Mouse (Mus musculus): ENCODE results near the gene Tbc1d24. TPM values are rescaled to one million over a fixed set of nuclear protein-coding genes. Genes with fewer than 3 reads are reported as not detected.

Gene Tbc1d24
- total and polyA plus RNA-seq, 2 experiments: 13.3 to 31.5 TPM

- Histone ChIP-seq H3K27ac (replicated peaks; ENCODE audit: insufficient read depth, low read depth, low read length) (no peak overlapping the region), H3K4me3 (ENCODE audit: insufficient read depth, low read depth, low read length) (no peak overlapping the region), H3K79me2 (ENCODE audit: control insufficient read depth, insufficient read depth, low read length) (peaks cover 6% of the 10 kb centered on the region; the same call in 1 of the 2 replicates), H3K36me3 (ENCODE audit: control insufficient read depth, insufficient read depth, low read length) (no peaks in the 10 kb centered on the region; the same call in 1 of the 2 replicates), H3K4me1 (ENCODE audit: control insufficient read depth, insufficient read depth, low read length) (peaks cover 11% of the 10 kb centered on the region), H3K27me3 (ENCODE audit: control insufficient read depth, insufficient read depth, low read length) (no peaks in the 10 kb centered on the region), H3K9ac (ENCODE audit: low read depth, low read length) (no peak overlapping the region)
- TF ChIP-seq POLR2A (IDR thresholded peaks at IDR 0.05; ENCODE audit: extremely low read depth, insufficient read depth, low read length) (no peak), CTCF (IDR thresholded peaks at IDR 0.05; ENCODE audit: low read depth, low read length) (no peak)
- WGBS: 32% methylated on average over 8 of the region's 8 CpGs
- DNase-seq (ENCODE audit: extremely low read depth, low read depth, low spot score): peak; percentile 60
These were observed 12.5 kb downstream of the Tbc1d24 start for GRCm38 (mm10) chr17:24192848-24193247.

- Histone ChIP-seq H3K4me1 (ENCODE audit: control insufficient read depth, insufficient read depth, low read length) (peaks cover 11% of the 10 kb centered on the region), H3K9ac (ENCODE audit: low read depth, low read length) (no peak overlapping the region), H3K36me3 (ENCODE audit: control insufficient read depth, insufficient read depth, low read length) (no peaks in the 10 kb centered on the region; the same call in 1 of the 2 replicates), H3K27me3 (ENCODE audit: control insufficient read depth, insufficient read depth, low read length) (no peaks in the 10 kb centered on the region), H3K79me2 (ENCODE audit: control insufficient read depth, insufficient read depth, low read length) (peaks cover 6% of the 10 kb centered on the region; the same call in 1 of the 2 replicates), H3K27ac (replicated peaks; ENCODE audit: insufficient read depth, low read depth, low read length) (no peak overlapping the region), H3K4me3 (ENCODE audit: insufficient read depth, low read depth, low read length) (no peak overlapping the region)
- no peak for DNase-seq (ENCODE audit: extremely low read depth, low read depth, low spot score)
- TF ChIP-seq CTCF (IDR thresholded peaks at IDR 0.05; ENCODE audit: low read depth, low read length): no peak
- TF ChIP-seq POLR2A (IDR thresholded peaks at IDR 0.05; ENCODE audit: extremely low read depth, insufficient read depth, low read length): no peak
- 80% methylated on average over 4 of the region's 4 CpGs for WGBS
These were observed 13.9 kb downstream of the Tbc1d24 start for GRCm38 (mm10) chr17:24191481-24191880.

GRCm38 (mm10) chr17:24190934-24191333 lies 14.4 kb downstream of the Tbc1d24 start:
- H3K79me2 ChIP-seq (ENCODE audit: control insufficient read depth, insufficient read depth, low read length): peaks cover 6% of the 10 kb centered on the region; the same call in 1 of the 2 replicates
- no peak overlapping the region for H3K4me3 ChIP-seq (ENCODE audit: insufficient read depth, low read depth, low read length)
- H3K27me3 ChIP-seq (ENCODE audit: control insufficient read depth, insufficient read depth, low read length): no peaks in the 10 kb centered on the region
- 85% methylated on average over 2 of the region's 2 CpGs for WGBS
- no peak for DNase-seq (ENCODE audit: extremely low read depth, low read depth, low spot score)
- no peaks in the 10 kb centered on the region; the same call in 1 of the 2 replicates for H3K36me3 ChIP-seq (ENCODE audit: control insufficient read depth, insufficient read depth, low read length)
- H3K9ac ChIP-seq (ENCODE audit: low read depth, low read length): no peak overlapping the region
- no peak overlapping the region for H3K27ac ChIP-seq (replicated peaks; ENCODE audit: insufficient read depth, low read depth, low read length)
- TF ChIP-seq POLR2A (IDR thresholded peaks at IDR 0.05; ENCODE audit: extremely low read depth, insufficient read depth, low read length): no peak
- TF ChIP-seq CTCF (IDR thresholded peaks at IDR 0.05; ENCODE audit: low read depth, low read length): no peak
- peaks cover 11% of the 10 kb centered on the region for H3K4me1 ChIP-seq (ENCODE audit: control insufficient read depth, insufficient read depth, low read length)

- DNase-seq (ENCODE audit: extremely low read depth, low read depth, low spot score): no peak
- Histone ChIP-seq H3K27ac (replicated peaks; ENCODE audit: insufficient read depth, low read depth, low read length) (no peak overlapping the region), H3K4me1 (ENCODE audit: control insufficient read depth, insufficient read depth, low read length) (peaks cover 5% of the 10 kb centered on the region), H3K79me2 (ENCODE audit: control insufficient read depth, insufficient read depth, low read length) (no peaks in the 10 kb centered on the region), H3K27me3 (ENCODE audit: control insufficient read depth, insufficient read depth, low read length) (no peaks in the 10 kb centered on the region), H3K4me3 (ENCODE audit: insufficient read depth, low read depth, low read length) (no peak overlapping the region), H3K36me3 (ENCODE audit: control insufficient read depth, insufficient read depth, low read length) (0 out of 2 replicates have a peak, but pooled peaks cover 1% of the 10 kb centered on the region), H3K9ac (ENCODE audit: low read depth, low read length) (no peak overlapping the region)
- TF ChIP-seq POLR2A (IDR thresholded peaks at IDR 0.05; ENCODE audit: extremely low read depth, insufficient read depth, low read length) (no peak), CTCF (IDR thresholded peaks at IDR 0.05; ENCODE audit: low read depth, low read length) (no peak)
- WGBS: 61% methylated on average over 3 of the region's 3 CpGs
These were observed 31.1 kb downstream of the Tbc1d24 start for GRCm38 (mm10) chr17:24174259-24174658.

GRCm38 (mm10) chr17:24173423-24173822 lies 31.9 kb downstream of the Tbc1d24 start:
- WGBS: 5% methylated on average over 3 of the region's 3 CpGs
- Histone ChIP-seq H3K27ac (replicated peaks; ENCODE audit: insufficient read depth, low read depth, low read length) (no peak overlapping the region), H3K27me3 (ENCODE audit: control insufficient read depth, insufficient read depth, low read length) (no peaks in the 10 kb centered on the region), H3K4me3 (ENCODE audit: insufficient read depth, low read depth, low read length) (no peak overlapping the region), H3K4me1 (ENCODE audit: control insufficient read depth, insufficient read depth, low read length) (peaks cover 5% of the 10 kb centered on the region), H3K36me3 (ENCODE audit: control insufficient read depth, insufficient read depth, low read length) (0 out of 2 replicates have a peak, but pooled peaks cover under 1% of the 10 kb centered on the region), H3K79me2 (ENCODE audit: control insufficient read depth, insufficient read depth, low read length) (peaks cover 7% of the 10 kb centered on the region), H3K9ac (ENCODE audit: low read depth, low read length) (no peak overlapping the region)
- peak; percentile 69 for DNase-seq (ENCODE audit: extremely low read depth, low read depth, low spot score)
- TF ChIP-seq POLR2A (IDR thresholded peaks at IDR 0.05; ENCODE audit: extremely low read depth, insufficient read depth, low read length) (no peak), CTCF (IDR thresholded peaks at IDR 0.05; ENCODE audit: low read depth, low read length) (peak; percentile 73)

- no peaks in the 10 kb centered on the region for H3K27me3 ChIP-seq (ENCODE audit: control insufficient read depth, insufficient read depth, low read length)
- TF ChIP-seq POLR2A (IDR thresholded peaks at IDR 0.05; ENCODE audit: extremely low read depth, insufficient read depth, low read length): no peak
- TF ChIP-seq CTCF (IDR thresholded peaks at IDR 0.05; ENCODE audit: low read depth, low read length): no peak
- H3K79me2 ChIP-seq (ENCODE audit: control insufficient read depth, insufficient read depth, low read length): peaks cover 14% of the 10 kb centered on the region
- no peak for DNase-seq (ENCODE audit: extremely low read depth, low read depth, low spot score)
- peaks cover 5% of the 10 kb centered on the region; the same call in 1 of the 2 replicates for H3K36me3 ChIP-seq (ENCODE audit: control insufficient read depth, insufficient read depth, low read length)
- peaks cover 12% of the 10 kb centered on the region for H3K4me1 ChIP-seq (ENCODE audit: control insufficient read depth, insufficient read depth, low read length)
- peak overlapping the region; percentile 25 for H3K27ac ChIP-seq (replicated peaks; ENCODE audit: insufficient read depth, low read depth, low read length)
- 81% methylated on average over 4 of the region's 4 CpGs for WGBS
- H3K4me3 ChIP-seq (ENCODE audit: insufficient read depth, low read depth, low read length): no peak overlapping the region
- H3K9ac ChIP-seq (ENCODE audit: low read depth, low read length): no peak overlapping the region
These were observed 33.6 kb downstream of the Tbc1d24 start for GRCm38 (mm10) chr17:24171738-24172137.
